Mouse (Mus musculus) left cerebral cortex, postnatal 25 days (tissue): Measurements from ENCODE around the gene Anapc7. TPM values are rescaled to one million over a fixed set of nuclear protein-coding genes. Genes with fewer than 3 reads are reported as not detected.
"Not testable (repeated sequence)": the region's sequence is repeated elsewhere in the genome, so short reads cannot be mapped to it uniquely, and the experiment has no call there.

Source experiments
- DNase-seq, 2 experiments: peaks; one replicate each; pipeline ENCODE4 v3.0.0; 2022; ENCODE audit warnings: low spot score in 2 of 2, mixed read lengths in 1 of 2
- intact Hi-C: fragments of 180-260 bp; cut with DNase I; formaldehyde crosslinking; loops from one replicate; pipeline ENCODE4 v1.15.1; 2025
- total RNA-seq, 2 experiments: library from RNA; stranded (reverse); gene quantifications; 2 replicates each; pipeline ENCODE4 v1.2.3; 2021

Gene Anapc7
- total RNA-seq, 2 experiments from 2014 or later, result 27.8 to 28.1 TPM

DNA sequence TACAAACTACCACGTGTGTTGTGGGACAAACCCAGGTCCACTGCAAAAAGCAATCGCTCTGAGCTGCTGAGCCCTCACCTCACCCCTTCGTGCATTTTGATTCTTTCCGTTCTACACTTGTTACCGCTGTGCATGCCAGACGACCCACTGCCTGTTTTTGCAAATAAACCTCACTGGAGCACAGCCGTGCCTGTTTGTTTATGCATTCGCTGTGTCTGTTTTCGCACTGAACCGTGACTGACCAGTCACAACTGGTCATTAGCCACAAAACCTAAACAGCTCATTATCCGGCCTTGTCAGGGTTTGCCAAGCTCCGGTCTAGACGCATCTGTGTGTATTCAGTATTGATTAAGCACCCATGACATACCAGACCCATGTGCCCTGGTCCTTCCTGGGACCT, 19.3 kb upstream of the Anapc7 start:
- DNase-seq, result no peak
- intact Hi-C loops, result loop anchor here (5.0 kb wide), 1 partner anchor 325 kb away; no protein-coding TSS in a partner anchor

DNA sequence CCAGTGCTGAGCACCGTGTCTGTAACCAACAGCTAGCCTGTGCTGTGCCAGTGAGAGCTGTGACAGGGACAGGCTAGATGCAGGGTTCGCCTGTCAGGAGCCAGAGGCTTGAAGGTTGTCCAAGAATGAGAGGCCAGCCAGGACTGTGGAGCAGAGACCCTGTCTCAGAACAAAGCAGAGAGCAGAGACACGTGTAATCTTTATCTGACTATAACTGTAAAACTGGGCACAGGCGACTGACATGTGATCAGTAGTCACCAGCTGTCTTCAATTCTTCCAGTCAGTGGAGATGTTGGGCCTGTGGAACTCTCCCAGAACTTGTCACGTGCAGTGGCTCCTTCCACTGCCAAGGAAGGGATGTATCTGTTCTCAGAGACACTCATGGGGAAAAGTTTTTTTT, 18.7 kb upstream of the Anapc7 start:
- intact Hi-C loops, result loop anchor here (5.0 kb wide), 1 partner anchor 325 kb away; no protein-coding TSS in a partner anchor
- peak; percentile 51 to 89 for DNase-seq

DNA sequence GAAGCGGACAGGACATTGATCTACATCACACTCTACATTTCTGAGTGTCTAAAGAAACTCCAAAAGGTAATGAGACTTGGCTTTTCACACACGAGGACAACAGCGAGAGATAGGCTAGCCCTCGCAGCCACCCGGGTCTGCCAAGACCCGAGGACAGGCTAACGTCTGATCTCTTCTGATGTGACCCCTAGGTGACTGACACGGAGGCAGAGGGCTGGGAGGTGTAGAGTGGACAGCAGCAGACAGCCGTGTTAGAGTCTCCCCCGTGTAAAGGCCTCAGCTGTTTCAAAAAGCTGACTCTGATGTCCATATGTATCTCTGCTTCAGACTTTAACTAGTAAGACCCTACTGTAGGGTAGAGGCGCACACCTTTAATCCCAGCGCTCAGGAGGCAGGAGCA, 18.1 kb upstream of the Anapc7 start:
- intact Hi-C loops, result loop anchor here (5.0 kb wide), 1 partner anchor 324 kb away; no protein-coding TSS in a partner anchor

DNA sequence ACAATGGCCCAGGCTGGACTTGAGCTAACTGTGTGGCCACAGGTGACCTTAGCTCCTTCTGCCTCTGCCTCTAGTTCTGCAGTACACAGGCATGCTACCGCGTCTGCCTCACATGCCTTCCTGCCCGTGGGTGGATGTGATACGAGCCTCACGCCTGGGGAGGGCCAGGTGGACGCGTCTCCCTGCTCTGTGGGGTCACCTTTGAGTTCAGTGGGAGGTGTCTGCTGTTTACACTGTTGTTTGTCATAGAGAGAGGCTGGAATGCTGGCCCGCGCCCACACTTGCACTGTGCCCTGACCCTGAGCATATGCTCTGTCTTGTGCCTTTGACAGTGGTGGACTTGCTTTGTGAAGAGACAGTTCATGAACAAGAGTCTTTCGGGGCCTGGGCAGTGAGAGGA, 16.0 kb upstream of the Anapc7 start:
- intact Hi-C loops, result no loop called here
- no peak for DNase-seq

More for the DNA sequence above, 18.1 kb upstream of the Anapc7 start:
- DNase-seq, result no peak

DNA sequence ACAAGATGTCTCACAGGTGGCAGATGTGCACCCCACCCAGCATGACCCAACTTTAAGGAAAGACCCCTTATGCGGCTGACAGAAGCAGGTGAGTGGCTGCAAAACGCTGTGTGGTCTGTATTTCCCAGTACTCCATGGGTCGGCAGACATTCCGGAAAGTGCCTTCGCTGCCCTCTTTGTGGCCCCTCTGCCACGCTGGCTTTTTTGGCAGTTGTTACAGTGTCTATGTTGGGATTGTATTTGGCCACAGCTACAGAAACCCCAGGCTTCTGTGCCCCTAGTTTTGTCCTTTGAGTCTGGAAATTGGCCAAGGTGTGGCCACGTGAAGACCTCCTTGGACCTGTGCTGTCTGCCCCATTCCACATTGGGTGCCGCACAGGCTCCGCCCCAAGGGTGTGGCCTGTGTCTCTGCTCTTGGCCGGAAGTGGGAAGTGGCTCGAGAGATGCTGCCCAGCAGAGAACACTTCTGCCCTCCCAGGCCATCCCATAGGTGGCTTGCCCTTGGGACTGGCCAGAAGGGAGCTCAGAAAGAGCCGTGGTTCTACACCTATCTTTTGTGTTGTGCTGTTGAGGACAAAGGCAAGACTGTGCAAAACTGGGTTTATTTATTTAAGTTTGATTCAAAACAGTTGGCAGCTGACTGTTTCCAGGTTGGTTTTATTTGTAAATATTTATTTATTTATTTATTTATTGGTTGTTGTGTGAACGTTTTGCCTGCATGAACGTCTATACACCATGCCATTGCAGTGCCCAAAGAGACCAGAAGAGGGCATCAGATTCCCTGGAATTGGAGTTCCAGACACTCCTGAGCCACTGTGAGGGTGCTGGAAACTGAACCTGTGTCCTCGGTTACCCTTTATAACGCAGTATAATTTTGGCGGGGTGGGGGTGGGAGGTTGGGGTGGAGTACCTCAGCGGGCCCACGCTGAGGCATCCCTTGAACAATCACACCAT, 11.5 kb upstream of the Anapc7 start:
- intact Hi-C loops, result no loop called here
- no peak for DNase-seq

DNA sequence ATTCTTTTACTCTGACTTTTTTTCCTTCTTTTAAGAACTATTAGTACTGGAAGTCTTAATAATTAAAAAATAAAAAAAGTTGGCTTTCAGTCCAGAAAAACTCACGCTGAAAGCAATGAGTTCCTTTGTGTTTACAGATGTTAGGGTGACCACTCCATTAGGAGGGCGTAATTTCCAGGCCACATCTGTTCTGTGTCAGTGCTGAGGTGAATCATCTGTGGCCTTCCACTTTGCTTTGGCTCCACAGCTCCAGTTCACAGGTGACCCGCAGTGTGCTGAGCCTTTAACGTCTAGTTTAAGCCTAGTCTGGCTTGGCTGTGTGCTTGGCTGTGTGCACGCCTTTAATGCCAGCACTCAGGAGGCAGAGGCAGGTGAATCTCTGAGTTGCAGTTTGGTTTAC, 9.6 kb upstream of the Anapc7 start:
- DNase-seq, result no peak
- intact Hi-C loops, result no loop called here

DNA sequence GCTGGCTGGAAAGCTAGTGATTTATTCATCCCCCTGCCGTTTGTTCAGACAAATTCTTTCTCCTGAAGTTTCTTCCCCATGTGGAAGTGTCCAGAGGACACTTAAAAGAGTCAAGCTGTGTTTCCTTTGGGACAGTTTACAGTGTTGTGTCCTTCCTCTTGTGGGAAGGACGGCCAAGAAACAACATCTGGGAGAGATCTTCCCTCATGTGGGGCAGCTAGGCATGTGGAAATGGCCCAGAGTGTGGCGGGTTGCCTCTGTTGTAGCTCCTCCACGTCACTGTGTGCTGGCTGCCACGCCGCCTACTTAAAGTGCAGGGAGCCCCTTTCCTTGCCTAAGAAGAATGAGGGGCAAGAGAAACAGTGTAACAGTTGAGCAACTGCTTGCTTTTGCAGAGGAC, 8.7 kb upstream of the Anapc7 start:
- intact Hi-C loops, result no loop called here

DNA sequence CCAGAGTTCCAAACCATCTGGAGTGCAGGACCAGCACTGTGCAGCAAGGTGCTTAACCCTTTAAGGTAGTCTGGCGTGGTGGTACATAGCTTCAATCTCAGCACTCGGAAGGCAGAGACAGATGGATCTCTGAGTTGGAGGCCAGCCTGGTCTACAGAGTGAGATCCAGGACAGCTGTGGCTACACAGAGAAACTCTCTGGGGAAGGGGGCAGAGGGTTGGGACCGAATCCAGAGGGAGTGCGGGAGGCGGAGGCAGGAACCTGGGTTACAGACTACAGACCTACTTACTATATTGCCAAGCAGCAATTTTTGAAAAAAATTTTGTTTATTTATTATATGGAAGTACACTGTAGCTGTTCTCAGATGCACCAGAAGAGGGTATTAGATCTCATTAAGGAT, 7.1 kb upstream of the Anapc7 start:
- intact Hi-C loops, result no loop called here
- no peak for DNase-seq

More for the DNA sequence above, 8.7 kb upstream of the Anapc7 start:
- DNase-seq, result no peak

DNA sequence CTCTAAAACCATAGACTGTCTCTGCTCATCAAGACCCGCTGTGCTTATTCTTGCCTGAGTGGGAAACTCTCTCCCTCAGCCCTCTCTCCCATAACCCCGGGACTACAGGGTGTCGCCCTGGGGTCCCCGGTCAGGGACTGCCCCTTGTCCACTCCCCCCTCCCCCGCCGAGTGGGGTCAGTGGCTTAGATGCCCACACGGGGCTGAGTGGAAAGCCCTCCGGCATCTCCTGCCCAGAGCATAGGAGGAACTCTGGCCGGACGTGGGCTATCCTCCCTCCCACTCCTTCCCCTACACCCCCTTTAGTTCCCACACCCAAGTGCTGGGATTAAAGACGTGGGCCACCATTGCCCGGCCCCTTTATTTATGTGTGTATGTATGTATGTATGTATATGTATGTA, 6.0 kb upstream of the Anapc7 start:
- intact Hi-C loops, result no loop called here
- DNase-seq, result no peak

DNA sequence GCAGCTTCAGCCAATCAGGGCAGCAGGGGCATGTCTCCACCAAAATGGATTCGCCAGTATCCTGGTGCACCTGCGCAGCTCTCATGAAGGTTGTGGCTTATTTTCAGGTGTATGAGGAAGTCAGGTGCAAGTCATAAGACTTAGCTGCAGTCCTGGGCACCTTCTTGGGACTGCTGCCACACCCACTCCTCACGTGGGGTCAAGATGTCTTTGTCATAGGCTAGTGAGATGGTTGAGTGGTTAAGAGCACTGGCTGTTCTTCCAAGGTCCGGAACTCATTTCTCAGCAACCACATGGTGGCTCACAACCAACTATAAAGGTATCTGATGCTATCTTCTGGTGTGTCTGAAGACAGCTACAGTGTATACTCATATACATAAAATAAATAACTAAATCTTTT, 817 bp upstream of the Anapc7 start:
- DNase-seq, result not testable (repeated sequence)
- intact Hi-C loops, result loop anchor here (5.0 kb wide), 1 partner anchor 307 kb away; no protein-coding TSS in a partner anchor

DNA sequence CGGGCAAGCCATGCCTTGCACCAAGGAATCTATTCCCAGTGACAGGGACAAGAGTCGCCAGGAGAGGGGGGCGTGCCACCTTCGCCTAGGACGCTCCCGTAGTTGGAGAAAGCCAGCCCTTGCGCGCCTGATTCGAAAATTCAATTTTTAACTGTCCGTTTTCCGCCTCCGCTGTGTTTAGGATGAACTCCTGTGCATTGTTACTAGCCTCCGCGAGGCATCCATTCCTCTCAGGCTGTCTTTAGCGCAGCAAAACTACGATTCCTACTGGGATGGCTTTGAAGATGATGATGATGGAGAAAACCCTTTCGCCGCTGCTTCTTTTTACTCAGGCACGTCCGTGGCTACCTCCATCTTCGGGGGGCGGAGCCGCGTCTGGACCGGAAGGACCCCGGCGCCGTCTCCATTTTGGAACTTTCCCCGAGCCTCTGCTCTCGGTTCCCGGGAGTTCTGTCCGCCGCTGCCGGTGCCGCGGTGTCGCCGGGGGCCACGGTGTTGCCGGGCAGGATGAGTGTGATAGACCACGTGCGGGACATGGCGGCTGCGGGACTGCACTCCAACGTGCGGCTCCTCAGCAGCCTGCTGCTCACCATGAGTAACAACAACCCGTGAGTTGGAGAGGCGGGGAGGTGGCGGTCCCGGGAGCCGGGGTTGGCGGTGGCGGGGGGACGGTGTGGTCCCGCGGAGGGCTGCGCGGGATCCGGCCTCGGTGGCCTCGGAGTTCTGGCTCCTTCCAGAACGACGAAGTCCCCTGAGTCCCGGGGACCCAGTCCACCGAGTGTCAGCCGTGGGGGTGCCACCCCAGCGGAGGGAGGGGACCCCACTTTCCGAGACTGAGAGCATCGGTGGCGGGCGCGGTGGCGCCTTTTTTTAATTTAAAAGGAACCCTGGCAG, 825 bp downstream of the Anapc7 start:
- intact Hi-C loops, result loop anchor here (2.0 to 5.0 kb wide), 2 partner anchors 204 to 305 kb away; no protein-coding TSS in a partner anchor
- peak; percentile 91 to 92 for DNase-seq

DNA sequence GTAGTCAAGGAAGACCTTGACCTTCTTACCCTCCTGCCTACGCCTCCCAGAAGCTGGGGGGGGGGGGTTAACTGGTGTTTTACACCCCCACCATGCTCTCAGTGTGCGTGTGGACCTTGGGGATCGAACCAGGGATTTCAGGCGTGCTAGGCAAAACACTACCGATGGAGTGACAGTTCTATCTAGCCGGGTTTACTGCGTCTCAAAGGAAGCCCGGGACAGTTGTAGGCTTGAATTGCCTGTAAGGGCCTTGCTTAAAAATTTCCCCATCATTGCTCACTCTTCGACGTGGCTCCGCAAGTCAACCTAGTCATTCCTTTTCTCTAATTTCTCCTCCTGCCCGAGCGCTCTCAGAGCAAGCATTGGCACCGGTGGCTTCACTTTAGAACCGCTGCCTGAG, 1.6 kb downstream of the Anapc7 start:
- intact Hi-C loops, result loop anchor here (2.0 to 5.0 kb wide), 2 partner anchors 204 to 304 kb away; no protein-coding TSS in a partner anchor
- no peak for DNase-seq

DNA sequence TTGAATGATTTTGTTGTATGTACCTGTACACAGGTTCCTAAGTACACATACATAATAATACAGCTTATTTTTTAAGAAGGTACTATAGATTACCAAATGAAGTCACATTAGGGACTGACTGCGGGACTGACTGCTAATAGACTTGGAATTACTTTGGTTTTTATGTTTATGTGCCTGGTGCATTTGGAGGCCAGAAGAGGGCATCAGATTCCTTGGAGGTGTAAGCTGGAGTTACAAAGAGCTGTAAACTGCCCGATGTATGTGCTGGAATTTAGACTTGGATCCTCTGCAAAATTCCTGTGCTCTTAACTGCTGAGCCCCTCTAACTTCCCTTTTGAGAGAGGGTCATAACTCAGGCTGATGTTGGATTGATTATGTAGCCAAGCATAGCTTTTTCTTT, 4.1 kb downstream of the Anapc7 start:
- no peak for DNase-seq
- intact Hi-C loops, result no loop called here

DNA sequence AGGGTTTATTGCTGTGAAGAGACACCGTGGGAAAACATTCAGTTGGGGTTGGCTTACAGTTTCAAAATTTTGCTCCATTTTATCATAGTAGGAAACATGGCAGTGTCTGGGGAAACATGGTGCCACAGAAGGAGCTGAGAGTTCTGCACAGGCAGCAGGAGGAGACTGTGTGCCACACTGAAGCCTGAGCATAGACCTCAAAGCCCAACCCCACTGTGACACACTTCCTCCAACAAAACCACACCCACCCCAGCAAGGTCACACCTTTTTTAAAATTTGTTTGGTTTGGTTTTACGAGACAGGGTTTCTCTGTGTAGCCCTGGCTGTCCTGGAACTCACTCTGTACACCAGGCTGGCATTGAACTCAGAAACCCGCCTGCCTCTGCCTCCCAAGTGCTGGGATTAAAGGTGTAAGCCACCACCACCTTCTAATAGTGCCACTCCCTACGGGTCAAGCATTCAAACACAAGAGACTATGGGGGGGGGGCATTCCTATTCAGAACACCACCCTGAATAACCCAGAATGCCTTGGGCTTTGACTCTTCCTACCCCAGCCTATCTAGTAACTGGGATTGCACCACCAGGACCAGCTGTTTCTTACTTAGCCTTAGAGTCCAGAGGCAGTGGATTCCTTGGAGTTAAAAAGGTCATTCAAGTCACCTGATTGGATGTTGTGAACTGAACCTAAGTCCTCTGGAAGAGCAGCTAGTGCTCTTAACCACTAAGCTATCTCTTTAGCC, 8.7 kb downstream of the Anapc7 start:
- DNase-seq, result no peak
- intact Hi-C loops, result no loop called here

DNA sequence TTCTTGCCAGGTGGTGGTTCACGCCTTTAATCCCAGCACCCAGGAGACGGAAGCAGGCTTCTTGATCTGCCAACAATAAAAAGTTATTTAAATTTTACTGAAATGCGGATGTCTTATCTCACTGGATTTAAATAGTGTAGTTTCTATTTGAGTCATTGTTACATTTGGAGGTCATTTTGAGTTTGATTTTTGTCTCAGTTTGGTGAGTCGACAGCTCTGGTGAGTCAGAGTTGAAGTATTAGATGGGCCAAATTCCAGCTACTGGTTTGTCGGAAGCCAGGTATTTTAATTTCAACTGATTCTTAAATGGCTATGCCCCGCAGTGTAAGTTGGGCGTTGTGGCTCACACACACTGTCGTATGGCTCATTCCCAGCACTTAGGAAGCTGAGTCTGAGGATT, 9.7 kb downstream of the Anapc7 start:
- no peak for DNase-seq
- intact Hi-C loops, result no loop called here

DNA sequence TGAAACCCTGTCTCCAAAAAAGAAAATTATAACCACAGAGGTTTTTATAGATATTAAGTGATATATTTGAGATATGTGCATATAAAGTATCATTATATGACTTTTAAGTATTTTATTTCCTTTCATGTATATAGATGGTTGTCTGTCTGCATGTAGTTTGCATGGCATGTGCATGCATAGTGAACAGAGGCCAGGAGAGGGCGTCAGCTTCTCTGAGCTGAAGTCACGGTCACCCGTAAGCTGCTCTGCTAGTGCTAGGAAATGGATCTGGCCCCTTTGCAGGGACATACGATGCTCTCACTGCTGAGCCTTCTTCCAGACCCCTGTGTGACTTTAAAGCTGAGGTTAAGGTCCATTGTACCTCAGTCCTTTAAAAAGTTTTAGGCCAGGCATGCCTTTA, 13.0 kb downstream of the Anapc7 start:
- intact Hi-C loops, result no loop called here

DNA sequence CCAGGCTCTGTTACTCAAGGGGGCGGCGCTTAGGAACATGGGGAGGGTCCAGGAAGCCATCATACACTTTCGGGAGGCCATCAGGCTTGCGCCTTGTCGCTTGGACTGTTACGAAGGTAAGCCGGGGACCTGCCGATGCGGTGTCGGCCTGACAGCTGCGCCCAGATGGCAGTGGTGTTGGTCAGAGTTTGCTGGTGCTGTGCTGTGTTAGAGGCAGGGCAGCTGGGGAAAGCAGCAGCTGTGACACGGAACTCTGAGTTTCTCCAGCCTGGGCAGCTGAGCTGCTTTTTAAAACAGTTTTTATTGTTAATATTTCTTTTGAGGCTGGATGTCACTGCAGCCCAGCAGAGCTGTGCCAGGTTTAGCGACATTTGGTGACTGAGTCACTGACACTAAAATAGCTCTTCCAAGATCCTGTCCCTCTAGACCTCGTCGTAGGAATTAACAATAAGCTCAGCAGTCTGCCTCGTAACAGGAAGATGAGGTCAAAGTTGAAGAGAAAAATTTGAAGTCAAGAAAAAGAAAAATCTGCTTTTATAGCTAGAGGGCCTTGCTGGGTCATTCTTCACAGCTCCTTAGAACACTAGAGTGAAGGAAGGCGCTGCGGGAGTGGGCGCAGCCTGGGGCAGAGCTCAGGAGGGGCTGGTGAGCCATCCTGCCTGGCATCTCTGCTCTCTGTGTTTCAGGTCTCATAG, 18.1 kb downstream of the Anapc7 start:
- DNase-seq, result no peak
- intact Hi-C loops, result no loop called here

More for the DNA sequence above, 13.0 kb downstream of the Anapc7 start:
- no peak for DNase-seq

DNA sequence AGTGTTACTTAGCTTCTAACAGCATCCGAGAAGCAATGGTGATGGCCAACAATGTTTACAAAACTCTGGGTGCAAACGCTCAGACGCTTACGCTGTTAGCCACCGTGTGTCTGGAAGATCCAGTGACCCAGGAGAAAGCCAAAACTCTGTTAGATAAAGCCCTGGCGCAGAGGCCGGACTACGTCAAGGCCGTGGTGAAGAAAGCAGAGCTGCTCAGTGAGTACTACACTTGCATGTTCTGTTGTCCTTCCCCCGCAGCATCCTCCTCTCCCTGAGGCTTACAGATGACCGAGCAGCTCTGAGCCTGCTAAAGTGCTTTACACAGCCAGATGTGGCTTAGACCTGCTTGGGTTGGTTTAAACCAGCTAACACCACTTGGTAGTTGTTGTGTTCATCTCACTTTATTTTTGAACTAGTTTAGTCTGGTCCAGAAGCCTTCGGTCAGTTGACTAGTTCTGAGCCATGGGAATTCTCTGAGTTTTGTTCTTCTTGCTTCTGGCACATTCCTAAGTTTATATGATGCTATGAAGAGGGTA, 18.7 kb downstream of the Anapc7 start:
- intact Hi-C loops, result no loop called here
- no peak for DNase-seq

DNA sequence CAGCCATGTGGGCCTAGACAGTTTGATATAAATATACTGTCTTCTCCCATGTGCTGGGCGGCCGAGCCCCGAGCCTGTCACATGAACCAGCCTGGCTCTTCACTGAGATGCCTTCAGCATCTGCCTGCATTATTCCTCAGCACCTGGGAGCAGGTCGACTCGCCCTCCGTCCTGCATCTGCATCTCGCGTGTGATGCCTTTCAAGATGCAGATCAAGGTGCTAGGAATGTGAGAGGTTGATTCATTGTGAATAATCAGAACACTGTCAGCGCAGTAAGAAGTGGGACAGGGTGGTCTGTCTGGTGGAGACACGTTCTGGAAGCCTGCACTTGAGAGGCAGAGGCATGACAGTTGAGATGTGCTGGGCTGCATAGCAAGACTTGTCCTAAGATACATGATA, 23.0 kb downstream of the Anapc7 start:
- no peak for DNase-seq
- intact Hi-C loops, result no loop called here
